Mouse (Mus musculus) embryonic facial prominence, embryonic 12.5 days (tissue): ENCODE measurements at regions not wholly inside any gene's neighbourhood (a gene's known extent, or its start where the extent isn't known, plus 50 kb on each side); places are given as distances from the start of the nearest gene placed in this dataset.

Experiments
- ATAC-seq: fragments of 200-750 bp; cut with Nextera tagmentation; 2 replicates; pipeline ENCODE4 v1.8.0; 2017; ENCODE audit not compliant: insufficient number of reproducible peaks, insufficient read depth, low FRiP score, low TSS enrichment
- H3K27ac ChIP-seq: fragments of 300-500 bp; sonication (generic); 2 replicates; pipeline ENCODE4 v1.5.1; 2016; ENCODE audit warnings: mild to moderate bottlenecking
- H3K27me3 ChIP-seq: fragments of 300-500 bp; sonication (generic); 2 replicates; pipeline ENCODE4 v1.6.1; 2016; ENCODE audit warnings: mild to moderate bottlenecking, moderate library complexity
- H3K36me3 ChIP-seq: fragments of 300-500 bp; sonication (generic); 2 replicates; pipeline ENCODE4 v1.6.1; 2016; ENCODE audit warnings: mild to moderate bottlenecking
- H3K4me1 ChIP-seq: fragments of 300-500 bp; sonication (generic); 2 replicates; pipeline ENCODE4 v1.6.1; 2016
- H3K4me2 ChIP-seq: fragments of 300-500 bp; sonication (generic); replicated peaks from 2 replicates; pipeline ENCODE4 v1.6.1; 2016; ENCODE audit warnings: mild to moderate bottlenecking, moderate library complexity
- H3K4me3 ChIP-seq: fragments of 300-500 bp; sonication (generic); 2 replicates; pipeline ENCODE4 v1.5.1; 2016; ENCODE audit warnings: mild to moderate bottlenecking
- H3K9ac ChIP-seq: fragments of 300-500 bp; sonication (generic); 2 replicates; pipeline ENCODE4 v1.6.1; 2016; ENCODE audit warnings: mild to moderate bottlenecking, moderate library complexity
- H3K9me3 ChIP-seq: fragments of 300-500 bp; sonication (generic); 2 replicates; pipeline ENCODE4 v1.6.1; 2016; ENCODE audit warnings: mild to moderate bottlenecking, moderate library complexity
- WGBS: fragments of 180-500 bp; shearing (Covaris S2); methylation state at CpG from one replicate; pipeline ENCODE4 v1.1.7; 2016; 5-methylcytosine and 5-hydroxymethylcytosine counted together

DNA sequence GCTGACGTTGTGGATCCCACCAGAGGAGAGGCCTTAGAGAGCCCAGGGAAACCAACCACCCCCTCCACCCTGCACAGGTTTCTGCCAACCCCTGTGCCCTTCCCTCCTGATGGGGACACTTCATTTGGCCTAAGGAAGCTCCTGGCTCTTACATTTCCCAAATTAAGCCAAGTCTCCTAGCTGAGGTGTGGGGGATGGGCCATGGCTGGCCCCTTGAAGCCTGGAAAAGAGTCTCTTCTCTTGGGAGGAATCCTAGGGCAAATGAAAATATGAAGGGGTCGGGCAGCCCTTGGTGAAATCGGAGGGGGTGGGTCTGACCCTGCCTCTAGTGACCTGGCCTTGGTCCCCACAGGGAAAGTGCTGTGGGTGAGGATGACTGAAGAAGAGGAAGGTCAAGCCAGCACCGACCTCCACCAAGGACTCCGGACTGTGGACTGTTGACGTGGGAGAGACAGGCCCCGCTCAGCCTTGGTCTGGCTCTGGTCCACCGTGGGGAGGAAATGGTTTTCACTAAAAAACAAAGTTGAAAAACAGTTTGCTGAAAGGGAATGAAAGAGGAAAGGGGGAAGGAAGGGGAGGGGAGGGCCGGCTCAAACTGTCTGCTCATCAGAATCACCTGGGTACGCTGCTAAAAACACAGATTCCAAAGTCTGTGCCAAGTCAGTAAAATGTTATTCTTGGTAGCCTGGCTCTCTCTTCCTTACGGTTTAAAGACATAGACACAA is 150.0 kb downstream of the Zfp36l2 start:
- H3K4me1 ChIP-seq, result peaks cover 21% of the 10 kb centered on the region
- 0 out of 2 replicates have a peak overlapping the region, but pooled peaks have one; percentile 46 for H3K27ac ChIP-seq
- H3K4me2 ChIP-seq, result no peak overlapping the region
- WGBS, result 41% methylated on average over 11 of the region's 11 CpGs
- no peaks in the 10 kb centered on the region for H3K36me3 ChIP-seq
- no peak overlapping the region; the same call in 1 of the 2 replicates for H3K9ac ChIP-seq
- no peaks in the 10 kb centered on the region for H3K9me3 ChIP-seq
- H3K27me3 ChIP-seq, result no peaks in the 10 kb centered on the region
- H3K4me3 ChIP-seq, result no peak overlapping the region
- ATAC-seq, result no peak

DNA sequence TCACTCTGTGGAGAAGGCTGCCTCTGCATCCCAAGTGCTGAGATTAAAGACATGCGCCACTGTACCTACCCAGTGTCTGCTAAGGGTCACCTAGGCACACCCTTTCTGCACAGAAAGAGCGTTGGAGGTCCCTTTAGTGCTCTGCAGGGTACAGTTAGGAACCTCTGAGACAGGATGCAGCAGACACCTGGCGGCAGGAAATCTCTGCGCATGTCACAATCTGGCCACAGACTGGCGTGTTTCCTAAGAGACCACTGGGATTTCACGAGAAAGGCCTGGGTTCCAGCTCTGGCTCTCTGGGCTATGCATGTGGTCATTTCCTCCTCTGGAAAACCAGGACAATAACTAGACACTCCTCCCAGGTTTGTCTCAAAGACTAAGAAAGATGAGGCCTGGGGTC is 151.7 kb downstream of the Zfp36l2 start:
- H3K4me1 ChIP-seq, result peaks cover 34% of the 10 kb centered on the region

DNA sequence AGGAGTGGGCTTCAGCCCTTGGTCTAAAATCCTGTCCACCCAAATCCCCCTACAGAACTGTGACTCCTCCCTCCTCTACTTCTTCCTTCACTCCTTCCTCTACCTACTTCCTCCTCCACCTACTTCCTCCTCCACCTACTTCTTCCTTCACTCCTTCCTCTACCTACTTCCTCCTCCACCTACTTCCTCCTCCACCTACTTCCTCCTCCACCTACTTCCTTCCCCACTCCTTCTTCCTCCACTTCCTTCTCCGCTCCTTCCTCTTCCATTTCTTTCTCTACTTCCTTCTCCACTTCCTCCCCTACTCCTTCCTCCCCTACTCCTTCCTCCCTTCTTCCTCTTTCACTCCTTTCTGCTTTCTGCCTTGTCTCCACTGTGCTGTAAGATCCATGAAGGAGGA is 152.9 kb downstream of the Zfp36l2 start:
- H3K4me3 ChIP-seq, result no peak overlapping the region
- H3K27ac ChIP-seq, result no peak overlapping the region
- no peaks in the 10 kb centered on the region for H3K27me3 ChIP-seq

More for the DNA sequence above, 151.7 kb downstream of the Zfp36l2 start:
- no peak for ATAC-seq
- Histone ChIP-seq H3K4me3 (no peak overlapping the region), H3K4me2 (no peak overlapping the region), H3K9ac (no peak overlapping the region), H3K36me3 (no peaks in the 10 kb centered on the region), H3K9me3 (no peaks in the 10 kb centered on the region), H3K27ac (no peak overlapping the region), H3K27me3 (no peaks in the 10 kb centered on the region)
- WGBS, result 84% methylated on average over 6 of the region's 6 CpGs

DNA sequence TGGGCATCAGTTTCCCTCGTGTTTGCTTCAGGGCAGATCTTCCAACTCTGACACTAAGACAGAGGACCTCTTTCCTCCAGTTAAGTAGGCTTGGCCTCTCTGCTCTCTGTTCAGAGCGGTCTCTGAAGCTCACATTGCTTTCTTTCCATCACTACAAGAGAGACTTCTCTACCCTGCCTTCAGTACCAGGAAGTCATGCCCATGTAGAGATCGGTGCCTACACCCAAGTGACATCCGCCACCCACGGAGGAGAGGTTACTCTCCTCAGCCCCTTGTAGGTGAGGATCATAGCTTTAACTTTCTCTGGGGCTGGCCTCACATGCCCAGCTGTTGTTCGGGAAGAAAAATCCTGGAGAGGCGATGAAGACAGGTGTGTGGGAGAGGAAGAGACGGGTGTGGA is 155.3 kb downstream of the Zfp36l2 start:
- Histone ChIP-seq H3K27ac (no peak overlapping the region), H3K36me3 (no peaks in the 10 kb centered on the region), H3K27me3 (no peaks in the 10 kb centered on the region), H3K4me1 (peaks cover 39% of the 10 kb centered on the region), H3K4me2 (no peak overlapping the region), H3K4me3 (no peak overlapping the region), H3K9ac (no peak overlapping the region), H3K9me3 (no peaks in the 10 kb centered on the region)
- WGBS, result 86% methylated on average over 8 of the region's 8 CpGs
- ATAC-seq, result no peak

More for the DNA sequence above, 152.9 kb downstream of the Zfp36l2 start:
- WGBS, result 97% methylated on average over 1 of the region's 1 CpGs
- ATAC-seq, result no peak
- H3K9me3 ChIP-seq, result no peaks in the 10 kb centered on the region
- H3K36me3 ChIP-seq, result no peaks in the 10 kb centered on the region
- H3K4me2 ChIP-seq, result no peak overlapping the region
- peaks cover 34% of the 10 kb centered on the region for H3K4me1 ChIP-seq
- H3K9ac ChIP-seq, result no peak overlapping the region

DNA sequence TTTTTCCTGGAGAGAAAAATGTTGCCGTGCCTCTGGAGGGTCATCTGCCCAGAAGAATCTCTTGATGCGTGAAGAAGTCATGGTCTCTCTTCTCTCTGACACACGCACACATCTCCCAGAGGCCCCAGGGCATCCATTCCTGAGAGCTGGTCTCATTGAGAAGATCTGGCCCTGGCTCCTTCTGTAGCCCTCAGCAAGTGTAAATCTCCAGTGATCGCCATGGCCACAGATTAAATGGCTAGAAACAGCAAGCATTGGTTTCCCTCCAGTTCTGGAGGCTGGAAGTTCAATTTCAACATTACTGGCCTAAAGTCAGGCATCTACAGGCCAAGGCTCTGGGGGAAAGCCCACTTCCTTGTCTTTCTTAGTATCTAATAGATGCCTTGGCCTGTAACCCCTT is 155.9 kb downstream of the Zfp36l2 start:
- H3K4me2 ChIP-seq, result no peak overlapping the region
- H3K4me3 ChIP-seq, result no peak overlapping the region
- WGBS, result 58% methylated on average over 4 of the region's 4 CpGs
- no peaks in the 10 kb centered on the region for H3K9me3 ChIP-seq
- H3K27me3 ChIP-seq, result no peaks in the 10 kb centered on the region
- ATAC-seq, result no peak
- H3K4me1 ChIP-seq, result peaks cover 35% of the 10 kb centered on the region
- H3K9ac ChIP-seq, result no peak overlapping the region
- peak overlapping the region; percentile 61; the same call in 1 of the 2 replicates for H3K27ac ChIP-seq
- no peaks in the 10 kb centered on the region for H3K36me3 ChIP-seq

DNA sequence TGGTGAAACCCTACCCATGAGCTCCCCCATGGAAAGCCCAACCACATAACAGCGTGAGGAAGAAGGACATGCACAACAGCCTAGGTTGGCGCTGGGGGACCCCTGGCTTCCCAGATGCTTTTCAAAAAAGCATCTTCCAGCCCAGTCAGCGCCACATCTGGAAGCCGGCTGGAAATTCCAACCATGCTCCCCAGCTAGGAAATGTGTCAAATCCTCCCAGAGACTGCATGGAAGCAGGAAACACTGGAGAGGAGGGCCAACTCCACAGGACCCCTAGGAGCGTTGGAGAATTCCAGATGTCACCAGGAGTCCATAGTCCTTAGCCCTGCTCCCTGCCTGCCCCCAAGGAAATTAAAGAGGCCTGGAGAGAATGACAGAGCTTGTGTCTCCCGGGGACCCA is 156.4 kb downstream of the Zfp36l2 start:
- H3K27ac ChIP-seq, result peak overlapping the region; percentile 61; the same call in 1 of the 2 replicates
- no peaks in the 10 kb centered on the region for H3K9me3 ChIP-seq
- no peaks in the 10 kb centered on the region for H3K27me3 ChIP-seq
- no peak overlapping the region for H3K9ac ChIP-seq
- WGBS, result 29% methylated on average over 6 of the region's 6 CpGs
- H3K36me3 ChIP-seq, result no peaks in the 10 kb centered on the region
- no peak overlapping the region for H3K4me3 ChIP-seq
- no peak for ATAC-seq
- peaks cover 39% of the 10 kb centered on the region for H3K4me1 ChIP-seq
- no peak overlapping the region for H3K4me2 ChIP-seq

DNA sequence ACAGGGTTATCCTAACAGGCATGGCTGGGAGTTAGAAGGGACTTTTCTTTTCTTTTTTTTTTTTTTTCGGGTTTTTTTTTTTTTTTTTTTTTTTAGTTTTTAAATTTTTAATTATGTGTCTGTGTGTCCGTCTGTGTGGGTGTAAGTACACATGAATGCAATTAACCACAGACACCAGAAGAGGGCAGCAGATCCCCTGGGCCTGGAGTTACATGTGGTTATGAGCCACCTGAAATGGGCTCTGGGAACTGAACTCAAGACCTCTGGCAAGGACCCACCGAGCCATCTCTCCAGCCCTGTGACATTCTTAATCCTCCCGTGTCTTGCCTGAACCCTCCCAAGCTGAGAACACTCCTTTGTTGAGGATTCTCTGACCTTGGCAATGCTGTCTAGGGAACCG is 157.0 kb downstream of the Zfp36l2 start:
- H3K27ac ChIP-seq, result peak overlapping the region; percentile 61
- H3K4me1 ChIP-seq, result peaks cover 46% of the 10 kb centered on the region
- H3K9me3 ChIP-seq, result no peaks in the 10 kb centered on the region
- no peak overlapping the region for H3K9ac ChIP-seq
- ATAC-seq, result no peak
- H3K27me3 ChIP-seq, result no peaks in the 10 kb centered on the region
- H3K4me2 ChIP-seq, result no peak overlapping the region
- no peaks in the 10 kb centered on the region for H3K36me3 ChIP-seq
- H3K4me3 ChIP-seq, result no peak overlapping the region
- WGBS, result 81% methylated on average over 5 of the region's 5 CpGs

DNA sequence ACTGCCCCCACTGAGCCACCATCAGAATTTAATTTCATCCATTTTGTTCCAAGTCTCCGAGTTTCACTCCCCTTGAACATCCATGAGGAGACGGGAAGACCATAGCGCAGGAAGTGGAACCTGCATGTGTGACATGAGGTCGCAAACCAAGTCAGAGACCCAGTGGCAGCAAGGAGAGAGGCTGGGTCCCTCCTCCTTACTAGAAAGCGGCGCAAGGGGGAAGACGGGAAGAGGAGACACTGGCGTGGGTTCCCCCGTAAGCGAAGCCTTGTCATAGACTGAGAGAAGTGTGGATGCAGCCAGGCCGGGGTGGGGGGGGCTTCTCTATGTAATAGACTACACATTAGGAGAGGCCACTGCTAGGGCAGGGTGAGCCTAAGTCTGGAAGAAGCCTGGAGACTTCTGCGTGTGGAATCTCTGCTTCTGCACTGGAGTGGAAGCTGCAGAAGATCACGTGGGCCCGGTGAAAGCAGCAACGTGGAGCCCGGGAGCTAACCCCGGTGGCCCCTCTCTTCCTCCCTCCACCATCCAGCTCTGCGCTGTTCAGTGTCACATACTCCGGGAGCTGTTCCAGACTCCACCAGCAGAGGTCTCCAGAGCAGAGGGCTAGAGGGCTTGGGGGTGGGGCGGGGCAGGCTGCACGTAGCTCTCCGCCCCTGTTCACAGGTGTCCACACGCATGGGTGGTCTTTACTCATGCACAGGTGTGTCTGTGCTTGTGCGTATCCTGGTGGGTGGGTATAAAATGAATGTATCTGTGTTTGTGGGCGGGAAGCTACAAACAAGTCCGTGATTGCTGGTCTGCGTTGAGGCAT is 159.4 kb downstream of the Zfp36l2 start:
- Histone ChIP-seq H3K4me1 (peaks cover 42% of the 10 kb centered on the region), H3K4me3 (0 out of 2 replicates have a peak overlapping the region, but pooled peaks have one; percentile 1), H3K9me3 (no peaks in the 10 kb centered on the region), H3K36me3 (no peaks in the 10 kb centered on the region), H3K27ac (0 out of 2 replicates have a peak overlapping the region, but pooled peaks have one; percentile 30), H3K9ac (0 out of 2 replicates have a peak overlapping the region, but pooled peaks have one; percentile 19), H3K4me2 (peak overlapping the region; percentile 40), H3K27me3 (no peaks in the 10 kb centered on the region)
- WGBS, result 22% methylated on average over 27 of the region's 27 CpGs
- ATAC-seq, result peak; percentile 75

DNA sequence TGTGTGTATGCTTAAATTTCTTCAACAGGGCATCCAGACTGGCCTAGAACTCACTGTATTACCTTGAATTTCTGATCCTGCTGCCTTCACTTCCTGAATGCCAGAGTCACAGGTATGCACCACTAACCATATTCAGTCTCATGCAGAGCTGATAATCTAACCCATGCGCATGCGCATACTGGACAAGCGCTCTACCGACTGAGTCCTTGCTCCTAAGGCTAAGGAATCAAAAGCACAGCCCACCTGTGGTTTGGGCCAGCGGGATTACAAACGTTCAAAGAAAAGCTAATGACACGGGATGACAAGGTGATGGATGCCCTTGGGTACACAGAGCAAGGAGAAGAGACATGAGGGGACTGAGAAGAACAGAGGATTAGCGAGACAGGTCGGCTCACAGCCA is 160.5 kb downstream of the Zfp36l2 start:
- H3K4me1 ChIP-seq, result peaks cover 39% of the 10 kb centered on the region
- H3K27me3 ChIP-seq, result no peaks in the 10 kb centered on the region
- WGBS, result 60% methylated on average over 9 of the region's 9 CpGs
- H3K4me2 ChIP-seq, result no peak overlapping the region
- no peaks in the 10 kb centered on the region for H3K9me3 ChIP-seq
- H3K9ac ChIP-seq, result no peak overlapping the region
- H3K4me3 ChIP-seq, result no peak overlapping the region
- H3K36me3 ChIP-seq, result no peaks in the 10 kb centered on the region
- ATAC-seq, result no peak
- H3K27ac ChIP-seq, result 0 out of 2 replicates have a peak overlapping the region, but pooled peaks have one; percentile 17

DNA sequence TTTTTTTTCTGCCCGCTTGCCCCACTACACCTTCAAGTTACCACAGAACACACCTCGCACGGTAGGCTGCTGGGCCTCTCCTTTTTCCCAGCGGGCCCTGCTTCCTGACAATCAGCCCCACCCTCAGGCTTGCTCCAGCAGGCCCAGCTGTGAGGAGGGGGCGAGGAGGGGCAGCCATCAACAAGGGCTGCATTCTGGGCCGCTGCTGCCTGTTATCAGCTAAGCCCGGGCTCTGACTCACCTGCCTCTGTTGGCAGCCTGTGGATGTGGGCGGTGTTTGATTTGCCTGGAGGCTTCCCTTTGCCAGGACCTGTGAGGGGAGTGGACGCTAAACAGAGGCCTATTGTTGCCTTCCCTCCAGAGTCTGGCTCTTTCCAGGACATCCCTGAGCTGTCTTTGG is 161.6 kb downstream of the Zfp36l2 start:
- WGBS, result 11% methylated on average over 8 of the region's 9 CpGs
- Histone ChIP-seq H3K36me3 (no peaks in the 10 kb centered on the region), H3K4me1 (peaks cover 28% of the 10 kb centered on the region), H3K27ac (peak overlapping the region; percentile 73; the same call in 1 of the 2 replicates), H3K27me3 (no peaks in the 10 kb centered on the region), H3K4me3 (no peak overlapping the region), H3K4me2 (no peak overlapping the region), H3K9me3 (no peaks in the 10 kb centered on the region), H3K9ac (no peak overlapping the region)
- ATAC-seq, result peak; percentile 41; the same call in 1 of the 2 replicates

DNA sequence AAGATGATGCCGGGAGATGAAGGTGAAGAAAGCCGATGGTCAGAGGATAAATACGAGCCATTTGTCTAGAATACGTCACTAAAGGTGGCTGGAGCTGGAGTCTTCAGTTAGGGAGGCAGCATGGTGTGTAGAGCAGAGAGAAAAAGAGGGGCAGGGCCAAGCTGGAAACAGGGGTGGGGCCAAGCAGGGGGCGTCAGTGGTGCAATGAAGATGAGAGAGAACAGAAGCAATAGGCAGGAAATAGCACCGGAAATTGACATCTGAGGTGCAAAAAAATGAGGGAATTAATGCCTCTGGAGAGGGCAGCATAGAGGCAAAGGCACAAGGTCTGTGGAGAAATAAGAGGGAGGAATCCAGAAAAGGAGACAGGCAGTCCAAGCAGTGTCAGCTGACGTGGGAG is 165.4 kb downstream of the Zfp36l2 start:
- Histone ChIP-seq H3K36me3 (no peaks in the 10 kb centered on the region), H3K27ac (no peak overlapping the region), H3K4me3 (no peak overlapping the region), H3K27me3 (no peaks in the 10 kb centered on the region), H3K4me2 (no peak overlapping the region), H3K9ac (no peak overlapping the region), H3K4me1 (peaks cover 13% of the 10 kb centered on the region), H3K9me3 (no peaks in the 10 kb centered on the region)
- no peak for ATAC-seq
- 86% methylated on average over 7 of the region's 7 CpGs for WGBS

DNA sequence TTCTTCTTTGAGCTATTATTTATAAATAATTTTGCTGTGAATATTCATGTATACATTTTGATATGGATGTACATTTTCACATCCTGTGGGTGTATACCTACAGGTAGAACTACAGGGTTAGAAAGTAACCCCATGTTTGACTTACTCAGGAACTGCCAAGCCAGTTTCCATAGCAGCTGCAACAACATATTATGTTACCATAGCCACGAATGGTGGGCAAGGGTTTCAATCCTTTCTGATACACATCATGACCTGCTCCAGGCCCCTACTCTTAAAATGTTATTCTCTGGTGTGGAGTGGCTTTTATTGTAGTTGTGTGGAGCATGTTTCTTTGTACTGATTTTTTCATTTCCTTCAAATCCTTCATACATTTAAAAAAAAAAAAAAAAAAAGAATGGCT is 168.9 kb downstream of the Zfp36l2 start:
- no peak overlapping the region for H3K4me2 ChIP-seq
- no peak overlapping the region for H3K4me3 ChIP-seq
- H3K36me3 ChIP-seq, result no peaks in the 10 kb centered on the region
- no peak overlapping the region for H3K27ac ChIP-seq
- ATAC-seq, result no peak
- no peak overlapping the region for H3K9ac ChIP-seq
- no peaks in the 10 kb centered on the region for H3K27me3 ChIP-seq
- 33% methylated on average over 1 of the region's 1 CpGs for WGBS
- 0 out of 2 replicates have a peak, but pooled peaks cover 5% of the 10 kb centered on the region for H3K9me3 ChIP-seq
- no peaks in the 10 kb centered on the region for H3K4me1 ChIP-seq
